Mouse (Mus musculus): Measurements from ENCODE around the gene Ciz1. TPM values are rescaled to one million over a fixed set of nuclear protein-coding genes. Genes with fewer than 3 reads are reported as not detected.

Ciz1 gene
- total RNA-seq (2014; fragmentation: Nextera tagmentation) (196 and 213 TPM in 2 replicates), total RNA-seq (2017) (62.9 and 71.6 TPM in 2 replicates), polyA plus RNA-seq (2012) (306 and 372 TPM in 2 replicates)

DNA sequence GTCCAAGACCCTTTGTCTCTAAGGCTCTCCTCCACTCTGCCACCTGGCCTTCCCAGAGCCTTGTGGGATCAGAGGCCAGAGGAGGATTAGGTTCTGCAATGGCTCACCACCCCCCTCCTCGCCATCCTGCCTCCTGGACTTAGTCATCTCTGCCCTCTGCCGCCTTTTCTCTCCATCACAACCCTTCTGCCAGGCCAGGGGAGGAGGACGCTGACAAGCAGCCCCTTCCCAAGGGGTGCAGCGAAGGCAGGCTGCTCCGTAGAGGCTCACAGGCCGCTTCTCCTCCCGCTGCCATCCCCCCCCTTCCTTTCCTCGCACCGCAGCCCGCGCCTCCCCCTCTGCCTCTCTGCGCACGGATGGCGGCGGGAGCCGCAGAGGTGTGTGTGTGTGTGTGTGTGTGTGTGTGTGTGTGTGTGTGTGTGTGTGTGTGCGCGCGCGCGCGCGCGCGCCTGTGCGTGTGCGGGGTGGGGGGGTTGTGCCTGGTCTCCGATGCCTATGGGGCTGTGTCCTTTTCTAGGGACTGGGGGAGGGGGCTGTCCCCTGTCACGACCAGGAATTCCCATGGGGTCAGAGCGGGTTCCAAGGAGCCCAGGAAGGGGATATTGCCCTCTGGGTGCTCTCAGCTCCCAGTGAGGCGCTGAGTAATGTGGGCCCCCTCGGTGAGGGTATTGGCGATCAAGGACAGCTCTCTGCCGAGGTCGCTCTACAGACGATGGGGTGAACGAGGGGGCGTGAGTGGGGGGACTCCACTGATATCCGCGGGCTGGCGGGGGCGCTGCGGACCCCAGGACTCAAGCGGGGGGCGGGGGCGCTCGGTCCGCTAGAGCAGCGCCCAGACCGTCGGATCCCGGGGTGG lies at the start of gene Ciz1:
TSS of gene Ciz1 (plus strand) at position 177 of the 856 bp plus-strand sequence.
- no peak for DNase-seq (ENCODE audit: low spot score)
- Histone ChIP-seq H3K9me3 (replicated peaks) (no peaks in the 10 kb centered on the region), H3K27me3 (ENCODE audit: insufficient read depth, low read length) (peaks cover 73% of the 10 kb centered on the region), H3K36me3 (replicated peaks) (no peaks in the 10 kb centered on the region), H3K4me3 (ENCODE audit: low read depth, low read length) (peak within 1 kb of the TSS; percentile 68; the same call in 1 of the 2 replicates), H3K4me1 (ENCODE audit: insufficient read depth, low read depth, low read length) (peaks cover 32% of the 10 kb centered on the region)
- TF ChIP-seq CTCF (IDR thresholded peaks at IDR 0.05; ENCODE audit: low read depth, low read length) = no peak
- no peak for TF ChIP-seq TAL1 (conservative IDR thresholded peaks at IDR 0.05; ENCODE audit: low read depth, low read length)
- no peak for TF ChIP-seq GATA1 (IDR thresholded peaks at IDR 0.05; ENCODE audit: borderline replicate concordance, low read length)
- TF ChIP-seq POLR2AphosphoS5 (IDR thresholded peaks at IDR 0.05; ENCODE audit: insufficient replicate concordance, low read depth, low read length) = no peak
- no peak for TF ChIP-seq GATA2 (IDR thresholded peaks at IDR 0.05; ENCODE audit: borderline replicate concordance, low read depth, low read length)
- ATAC-seq (ENCODE audit: extremely low read depth, insufficient number of reproducible peaks, low FRiP score, poor library complexity, severe bottlenecking) = no peak

DNA sequence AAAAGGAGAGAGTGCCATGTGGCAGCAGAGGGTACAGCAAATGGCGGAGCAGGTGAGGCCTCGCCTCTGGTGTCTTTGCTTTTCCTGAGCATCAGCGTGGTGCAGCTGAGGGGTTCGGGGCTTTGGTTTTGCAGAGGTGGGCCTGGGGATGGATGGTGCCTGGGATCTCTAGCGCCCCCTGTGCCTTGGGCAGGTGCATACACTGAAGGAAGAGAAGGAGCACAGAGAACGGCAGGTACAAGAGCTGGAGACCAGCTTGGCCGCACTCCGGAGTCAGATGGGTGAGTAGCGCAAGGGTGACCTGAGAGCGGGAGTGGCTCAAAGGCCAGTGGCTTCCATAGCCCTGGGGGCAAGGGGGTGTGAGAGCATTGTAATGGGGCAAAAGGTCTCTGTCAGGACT lies 49.2 kb upstream of the Ciz1 start:
- TF ChIP-seq CTCF (IDR thresholded peaks at IDR 0.05; ENCODE audit: low read depth, low read length) = peak; percentile 28; the same call in 1 of the 2 replicates
- no peak for TF ChIP-seq GATA1 (IDR thresholded peaks at IDR 0.05; ENCODE audit: borderline replicate concordance, low read length)
- Histone ChIP-seq H3K36me3 (replicated peaks) (peaks cover 99% of the 10 kb centered on the region), H3K27me3 (ENCODE audit: insufficient read depth, low read length) (no peaks in the 10 kb centered on the region; the same call in 1 of the 2 replicates), H3K9me3 (replicated peaks) (no peaks in the 10 kb centered on the region), H3K4me3 (ENCODE audit: low read depth, low read length) (no peak overlapping the region), H3K4me1 (ENCODE audit: insufficient read depth, low read depth, low read length) (no peaks in the 10 kb centered on the region)
- ATAC-seq (ENCODE audit: extremely low read depth, insufficient number of reproducible peaks, low FRiP score, poor library complexity, severe bottlenecking) (no peak), DNase-seq (ENCODE audit: low spot score) (no peak)

DNA sequence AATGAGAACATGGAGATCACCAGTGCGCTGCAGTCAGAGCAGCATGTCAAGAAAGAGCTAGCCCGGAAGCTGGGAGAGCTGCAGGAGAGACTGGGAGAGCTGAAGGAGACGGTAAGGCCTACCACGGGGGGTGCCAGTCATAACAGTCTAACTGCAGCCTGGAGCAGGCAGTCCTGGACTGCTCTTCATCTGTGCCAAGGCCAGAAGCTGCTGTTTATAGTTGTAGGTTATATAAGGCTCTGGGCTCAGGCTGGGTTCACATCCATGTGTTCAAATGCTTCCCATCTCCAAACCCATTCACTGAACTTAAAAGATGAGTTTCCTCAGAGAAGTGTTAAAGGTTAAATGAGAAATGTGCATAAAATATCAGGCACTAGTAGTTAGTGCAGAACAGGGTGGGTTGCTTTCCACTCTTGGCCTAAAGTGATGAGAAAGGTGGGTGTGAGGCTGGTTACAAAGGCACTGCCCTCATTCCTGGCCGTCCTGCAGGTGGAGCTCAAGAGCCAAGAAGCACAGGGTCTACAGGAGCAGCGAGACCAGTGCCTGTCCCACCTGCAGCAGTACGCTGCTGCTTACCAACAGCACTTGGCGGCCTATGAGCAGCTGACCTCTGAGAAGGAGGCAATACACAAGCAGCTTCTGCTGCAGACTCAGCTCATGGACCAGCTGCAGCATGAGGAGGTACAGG lies 47.8 kb upstream of the Ciz1 start:
- ATAC-seq (ENCODE audit: extremely low read depth, insufficient number of reproducible peaks, low FRiP score, poor library complexity, severe bottlenecking) (no peak), DNase-seq (ENCODE audit: low spot score) (peak; percentile 37)
- H3K36me3 ChIP-seq (replicated peaks) = peaks cover 99% of the 10 kb centered on the region

DNA sequence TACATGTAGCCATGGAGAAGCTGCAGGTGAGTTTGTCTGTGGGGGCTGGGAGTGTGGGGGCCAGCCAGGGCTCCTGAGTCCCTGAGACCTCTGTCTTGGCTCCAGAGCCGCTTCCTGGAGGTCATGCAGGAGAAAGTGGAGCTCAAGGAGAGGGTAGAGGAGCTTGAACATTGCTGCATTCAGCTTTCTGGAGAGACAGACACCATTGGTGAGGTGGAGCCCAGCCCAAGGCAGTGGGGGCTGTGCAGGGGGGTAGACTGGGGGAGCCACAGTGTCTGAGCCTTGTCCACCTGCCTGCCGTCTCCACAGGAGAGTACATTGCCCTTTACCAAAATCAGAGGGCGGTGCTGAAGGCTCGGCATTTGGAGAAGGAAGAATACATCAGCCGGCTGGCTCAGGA lies 46.5 kb upstream of the Ciz1 start:
- Histone ChIP-seq H3K4me3 (ENCODE audit: low read depth, low read length) (no peak overlapping the region), H3K27me3 (ENCODE audit: insufficient read depth, low read length) (peaks cover 5% of the 10 kb centered on the region; the same call in 1 of the 2 replicates), H3K9me3 (replicated peaks) (no peaks in the 10 kb centered on the region), H3K4me1 (ENCODE audit: insufficient read depth, low read depth, low read length) (no peaks in the 10 kb centered on the region), H3K36me3 (replicated peaks) (peaks cover 96% of the 10 kb centered on the region)
- ATAC-seq (ENCODE audit: extremely low read depth, insufficient number of reproducible peaks, low FRiP score, poor library complexity, severe bottlenecking) = no peak
- TF ChIP-seq GATA2 (IDR thresholded peaks at IDR 0.05; ENCODE audit: borderline replicate concordance, low read depth, low read length) (no peak), POLR2AphosphoS5 (IDR thresholded peaks at IDR 0.05; ENCODE audit: insufficient replicate concordance, low read depth, low read length) (no peak), TAL1 (conservative IDR thresholded peaks at IDR 0.05; ENCODE audit: low read depth, low read length) (no peak), GATA1 (IDR thresholded peaks at IDR 0.05; ENCODE audit: borderline replicate concordance, low read length) (no peak), CTCF (IDR thresholded peaks at IDR 0.05; ENCODE audit: low read depth, low read length) (no peak)
- no peak for DNase-seq (ENCODE audit: low spot score)

More for the DNA sequence above, 47.8 kb upstream of the Ciz1 start:
- no peaks in the 10 kb centered on the region; the same call in 1 of the 2 replicates for H3K27me3 ChIP-seq (ENCODE audit: insufficient read depth, low read length)
- no peaks in the 10 kb centered on the region for H3K4me1 ChIP-seq (ENCODE audit: insufficient read depth, low read depth, low read length)
- TF ChIP-seq GATA2 (IDR thresholded peaks at IDR 0.05; ENCODE audit: borderline replicate concordance, low read depth, low read length) (no peak), GATA1 (IDR thresholded peaks at IDR 0.05; ENCODE audit: borderline replicate concordance, low read length) (no peak), CTCF (IDR thresholded peaks at IDR 0.05; ENCODE audit: low read depth, low read length) (peak; percentile 71), POLR2AphosphoS5 (IDR thresholded peaks at IDR 0.05; ENCODE audit: insufficient replicate concordance, low read depth, low read length) (no peak), TAL1 (conservative IDR thresholded peaks at IDR 0.05; ENCODE audit: low read depth, low read length) (no peak)
- no peak overlapping the region for H3K4me3 ChIP-seq (ENCODE audit: low read depth, low read length)
- H3K9me3 ChIP-seq (replicated peaks) = no peaks in the 10 kb centered on the region

DNA sequence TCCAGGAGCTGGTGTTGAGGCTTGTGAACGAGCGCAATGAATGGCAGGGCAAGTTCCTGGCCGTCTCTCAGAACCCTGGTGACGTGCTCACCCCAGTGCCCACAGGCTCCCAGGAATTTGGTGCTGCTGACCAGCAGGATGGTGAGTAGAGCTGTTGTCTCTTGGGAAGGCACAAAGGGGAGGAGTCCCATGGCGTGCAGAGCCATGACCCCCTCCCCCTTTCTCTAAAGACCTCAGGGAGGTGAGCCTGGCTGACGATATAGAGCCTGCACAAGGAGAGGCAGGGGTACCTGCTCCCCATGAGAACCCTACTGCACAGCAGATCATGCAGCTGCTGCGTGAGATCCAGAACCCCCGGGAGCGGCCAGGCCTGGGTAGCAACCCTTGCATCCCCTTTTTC lies 46.0 kb upstream of the Ciz1 start:
- Histone ChIP-seq H3K36me3 (replicated peaks) (peaks cover 92% of the 10 kb centered on the region), H3K4me1 (ENCODE audit: insufficient read depth, low read depth, low read length) (peaks cover 2% of the 10 kb centered on the region), H3K27me3 (ENCODE audit: insufficient read depth, low read length) (peaks cover 6% of the 10 kb centered on the region), H3K9me3 (replicated peaks) (no peaks in the 10 kb centered on the region), H3K4me3 (ENCODE audit: low read depth, low read length) (no peak overlapping the region)
- ATAC-seq (ENCODE audit: extremely low read depth, insufficient number of reproducible peaks, low FRiP score, poor library complexity, severe bottlenecking) = no peak
- DNase-seq (ENCODE audit: low spot score) = no peak
- TF ChIP-seq TAL1 (conservative IDR thresholded peaks at IDR 0.05; ENCODE audit: low read depth, low read length) (no peak), CTCF (IDR thresholded peaks at IDR 0.05; ENCODE audit: low read depth, low read length) (no peak), GATA1 (IDR thresholded peaks at IDR 0.05; ENCODE audit: borderline replicate concordance, low read length) (no peak), POLR2AphosphoS5 (IDR thresholded peaks at IDR 0.05; ENCODE audit: insufficient replicate concordance, low read depth, low read length) (no peak), GATA2 (IDR thresholded peaks at IDR 0.05; ENCODE audit: borderline replicate concordance, low read depth, low read length) (no peak)

DNA sequence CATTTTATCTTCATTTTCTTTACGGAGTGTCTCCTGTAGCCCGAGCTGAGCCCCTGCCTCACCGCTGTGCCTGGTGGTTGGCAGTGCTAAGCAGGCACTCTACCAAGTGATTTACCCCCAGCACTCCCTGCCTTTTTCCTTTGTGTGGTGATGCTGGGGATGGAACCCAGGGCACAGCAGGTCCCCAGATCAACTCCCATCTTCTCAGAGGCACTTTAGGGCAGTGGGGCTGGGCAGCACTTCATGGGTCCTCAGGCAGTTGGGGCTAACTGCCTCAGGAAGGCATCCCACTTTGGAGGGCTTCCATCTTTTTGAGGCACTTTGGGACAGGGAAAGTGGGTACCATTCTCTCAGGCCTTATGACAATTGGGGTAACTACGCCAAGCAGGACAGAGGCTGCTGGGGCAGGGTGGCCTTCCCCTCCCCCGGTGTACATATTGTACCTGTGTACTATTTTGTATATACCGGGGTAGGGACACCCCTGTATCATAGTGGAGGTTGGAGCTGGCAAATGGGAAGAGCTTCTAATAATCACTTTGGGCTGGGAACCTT lies 44.8 kb upstream of the Ciz1 start:
- Histone ChIP-seq H3K4me3 (ENCODE audit: low read depth, low read length) (no peak overlapping the region), H3K4me1 (ENCODE audit: insufficient read depth, low read depth, low read length) (peaks cover 11% of the 10 kb centered on the region), H3K9me3 (replicated peaks) (no peaks in the 10 kb centered on the region), H3K27me3 (ENCODE audit: insufficient read depth, low read length) (peaks cover 14% of the 10 kb centered on the region), H3K36me3 (replicated peaks) (peaks cover 80% of the 10 kb centered on the region)
- ATAC-seq (ENCODE audit: extremely low read depth, insufficient number of reproducible peaks, low FRiP score, poor library complexity, severe bottlenecking) (no peak), DNase-seq (ENCODE audit: low spot score) (no peak)
- TF ChIP-seq GATA1 (IDR thresholded peaks at IDR 0.05; ENCODE audit: borderline replicate concordance, low read length) (no peak), GATA2 (IDR thresholded peaks at IDR 0.05; ENCODE audit: borderline replicate concordance, low read depth, low read length) (no peak), CTCF (IDR thresholded peaks at IDR 0.05; ENCODE audit: low read depth, low read length) (no peak), POLR2AphosphoS5 (IDR thresholded peaks at IDR 0.05; ENCODE audit: insufficient replicate concordance, low read depth, low read length) (no peak), TAL1 (conservative IDR thresholded peaks at IDR 0.05; ENCODE audit: low read depth, low read length) (no peak)

Data from G1E (cell line).